Comparison of ENCODE assay signal across 7 mouse cellular contexts in genomic region chr5:34370022-34370823, GRCm38 (mm10). TPM values are rescaled to one million over a fixed set of nuclear protein-coding genes. Genes with fewer than 3 reads are reported as not detected.
DNase-seq lines count a peak whose midpoint lies in the region; ATAC-seq and TF ChIP-seq lines count a peak whose summit lies in the region.

No protein-coding gene starts in this region.

- WGBS in hindbrain, postnatal 0 days = under 1% methylated on average over 76 of the region's 114 CpGs
- WGBS in midbrain, embryonic 11.5 days = 2% methylated on average over 75 of the region's 114 CpGs

- H3K4me2 ChIP-seq in hindbrain, postnatal 0 days (ENCODE audit: low read depth, low read length) = peak overlapping the region; percentile 67
- H3K4me2 ChIP-seq in midbrain, embryonic 11.5 days = peak overlapping the region; percentile 69

- H3K27ac ChIP-seq in gastrocnemius, adult 2 months = peak overlapping the region; percentile 85
- H3K27ac ChIP-seq in hindbrain, postnatal 0 days = peak overlapping the region; percentile 93
- peak overlapping the region; percentile 55 for H3K27ac ChIP-seq in midbrain, embryonic 11.5 days (ENCODE audit: low read depth, low read length)

- ATAC-seq in hindbrain, postnatal 0 days = no peak
- no peak for ATAC-seq in midbrain, embryonic 11.5 days (ENCODE audit: low FRiP score)

- DNase-seq in adipocyte (ENCODE audit: low spot score) = peak; percentile 34
- DNase-seq in cerebellum, postnatal 10 days = peak; percentile 71 to 72
- DNase-seq in gastrocnemius, adult 2 months = peak; percentile 59
- peak; percentile 56 for DNase-seq in hindbrain, postnatal 0 days (ENCODE audit: low spot score)
- DNase-seq in left cerebral cortex, postnatal 36 days (ENCODE audit: low spot score in 2 of 2) = peak; percentile 31 to 45
- DNase-seq in midbrain, embryonic 11.5 days (ENCODE audit: low spot score, missing footprints) = peak; percentile 91
- DNase-seq in spleen, postnatal 14 days (ENCODE audit: low spot score in 2 of 2) = peak; percentile 8 to 38

- H3K36me3 ChIP-seq in hindbrain, postnatal 0 days (ENCODE audit: insufficient read depth, low read length) = no peaks in the 10 kb centered on the region
- no peaks in the 10 kb centered on the region for H3K36me3 ChIP-seq in midbrain, embryonic 11.5 days (ENCODE audit: control insufficient read depth, insufficient read depth, low read length)

- H3K4me3 ChIP-seq in gastrocnemius, adult 2 months = peak overlapping the region; percentile 96
- peak overlapping the region; percentile 87 for H3K4me3 ChIP-seq in hindbrain, postnatal 0 days (ENCODE audit: low read length)
- peak overlapping the region; percentile 94 for H3K4me3 ChIP-seq in midbrain, embryonic 11.5 days (ENCODE audit: low read depth, low read length)

- no peaks in the 10 kb centered on the region for H3K9me3 ChIP-seq in hindbrain, postnatal 0 days (ENCODE audit: low read length)
- no peaks in the 10 kb centered on the region for H3K9me3 ChIP-seq in midbrain, embryonic 11.5 days (ENCODE audit: control insufficient read depth, low read length)

- H3K27me3 ChIP-seq in hindbrain, postnatal 0 days (ENCODE audit: insufficient read depth, low read length) = no peaks in the 10 kb centered on the region
- H3K27me3 ChIP-seq in midbrain, embryonic 11.5 days (ENCODE audit: control insufficient read depth, insufficient read depth, low read length) = no peaks in the 10 kb centered on the region

- H3K4me1 ChIP-seq in hindbrain, postnatal 0 days (ENCODE audit: insufficient read depth, low read length) = peaks cover 4% of the 10 kb centered on the region; the same call in 1 of the 2 replicates
- H3K4me1 ChIP-seq in midbrain, embryonic 11.5 days (ENCODE audit: control insufficient read depth, insufficient read depth, low read length) = peaks cover 14% of the 10 kb centered on the region

- intact Hi-C loops in gastrocnemius, adult 2 months (cut with DNase I) = no loop called here
- intact Hi-C loops in left cerebral cortex, postnatal 36 days (cut with DNase I) = no loop called here

- TF ChIP-seq CTCF in gastrocnemius, adult 2 months (IDR thresholded peaks at IDR 0.05) = no peak
- TF ChIP-seq CTCF in hindbrain, postnatal 0 days (IDR thresholded peaks at IDR 0.05; ENCODE audit: low read depth) = no peak

- peak overlapping the region; percentile 89 for H3K9ac ChIP-seq in hindbrain, postnatal 0 days (replicated peaks; ENCODE audit: low read length)
- peak overlapping the region; percentile 91 for H3K9ac ChIP-seq in midbrain, embryonic 11.5 days (ENCODE audit: low read length)

RNA-seq across cellular contexts. Expression of gene Fam193a, which starts 0.5 kb away (rescaled TPM):
- total RNA-seq in gastrocnemius, adult 2 months (2021) = 10 to 100 TPM; 16.5 to 17.7 TPM
- 33.1 and 36.9 TPM in 2 replicates for total RNA-seq in hindbrain, postnatal 0 days (2014; rRNA removed)
- 9.6 and 11.6 TPM in 2 replicates for polyA plus RNA-seq in hindbrain, postnatal 0 days (2015; fragmentation: Nextera tagmentation; extraction: Ambion mirVana)
- total RNA-seq in left cerebral cortex, postnatal 36 days (2021) = 10 to 100 TPM; 40.0 to 44.5 TPM
- 14.4 and 15.3 TPM in 2 replicates for polyA plus RNA-seq in midbrain, embryonic 11.5 days (2014; fragmentation: Nextera tagmentation; extraction: Ambion mirVana)

RNA-seq across cellular contexts. Expression of gene Rnf4, which starts 34.1 kb away (rescaled TPM):
- total RNA-seq in gastrocnemius, adult 2 months (2021) = 10 to 100 TPM; 16.5 to 19.8 TPM
- total RNA-seq in hindbrain, postnatal 0 days (2014; rRNA removed) = 103 and 104 TPM in 2 replicates
- polyA plus RNA-seq in hindbrain, postnatal 0 days (2015; fragmentation: Nextera tagmentation; extraction: Ambion mirVana) = 119 and 127 TPM in 2 replicates
- total RNA-seq in left cerebral cortex, postnatal 36 days (2021) = 10 to 100 TPM; 82.2 to 87.2 TPM
- 190 and 205 TPM in 2 replicates for polyA plus RNA-seq in midbrain, embryonic 11.5 days (2014; fragmentation: Nextera tagmentation; extraction: Ambion mirVana)

Comparison
In these comparisons a context has a peak if more than half of its experiments do, and no peak if none do; other contexts are left out.
1. DNase-seq: peak in every context shown above with its lines; median percentile 91 in midbrain, embryonic 11.5 days; 72 in cerebellum, postnatal 10 days; 59 in gastrocnemius, adult 2 months; 56 in hindbrain, postnatal 0 days; 38 in left cerebral cortex, postnatal 36 days; 34 in adipocyte; 23 in spleen, postnatal 14 days.